Mouse (Mus musculus) hindbrain, embryonic 13.5 days (tissue): ENCODE results near the gene Bst2. TPM values are rescaled to one million over a fixed set of nuclear protein-coding genes. Genes with fewer than 3 reads are reported as not detected.
A peak's percentile ranks its signal among the peaks of the same experiment; 100 is the strongest.

Experiments
- ATAC-seq: fragments of 200-750 bp; cut with Nextera tagmentation; 2 replicates; pipeline ENCODE4 v1.8.0; 2017; ENCODE audit warnings: moderate TSS enrichment; ENCODE audit not compliant: low FRiP score
- H3K27ac ChIP-seq: fragments of 300-500 bp; sonication (generic); 2 replicates; pipeline ENCODE4 v1.5.1; 2015; ENCODE audit warnings: inconsistent platforms, mild to moderate bottlenecking, moderate library complexity
- H3K27me3 ChIP-seq: fragments of 300-500 bp; sonication (generic); 2 replicates; pipeline ENCODE4 v1.6.1; 2015; ENCODE audit warnings: mild to moderate bottlenecking, inconsistent platforms
- H3K36me3 ChIP-seq: fragments of 300-500 bp; sonication (generic); 2 replicates; pipeline ENCODE4 v1.6.1; 2015; ENCODE audit warnings: mild to moderate bottlenecking, inconsistent platforms
- H3K4me1 ChIP-seq: fragments of 300-500 bp; sonication (generic); replicated peaks from 2 replicates; pipeline ENCODE4 v1.6.1; 2015; ENCODE audit warnings: inconsistent platforms
- H3K4me2 ChIP-seq: fragments of 300-500 bp; sonication (generic); 2 replicates; pipeline ENCODE4 v1.6.1; 2015; ENCODE audit warnings: inconsistent platforms, mild to moderate bottlenecking, moderate library complexity
- H3K4me3 ChIP-seq: fragments of 300-500 bp; sonication (generic); 2 replicates; pipeline ENCODE4 v1.5.1; 2015; ENCODE audit warnings: mild to moderate bottlenecking, inconsistent platforms
- H3K9ac ChIP-seq: fragments of 300-500 bp; sonication (generic); 2 replicates; pipeline ENCODE4 v1.6.1; 2015; ENCODE audit warnings: mild to moderate bottlenecking, inconsistent platforms
- H3K9me3 ChIP-seq: fragments of 300-500 bp; sonication (generic); 2 replicates; pipeline ENCODE4 v1.6.1; 2016; ENCODE audit warnings: inconsistent platforms
- WGBS: fragments of 180-500 bp; shearing (Covaris S2); methylation state at CpG from one replicate; pipeline ENCODE4 v1.1.7; 2015; 5-methylcytosine and 5-hydroxymethylcytosine counted together
- polyA plus RNA-seq: library from polyadenylated mRNA; unstranded; fragments of >200 nt; fragmentation: Nextera tagmentation; extraction: Ambion mirVana; gene quantifications from 2 replicates; pipeline ENCODE4 v1.2.1, GENCODE M21; 2015

Bst2 gene
- polyA plus RNA-seq, 1 experiment from 2014 or later: 17.2 TPM

- ATAC-seq: no peak
- H3K36me3 ChIP-seq: no peaks in the 10 kb centered on the region
- WGBS: 4% methylated on average over 70 of the region's 70 CpGs
- peaks cover 96% of the 10 kb centered on the region for H3K27me3 ChIP-seq
- H3K4me1 ChIP-seq: peaks cover 18% of the 10 kb centered on the region
- H3K9ac ChIP-seq: peak within 1 kb of the TSS; percentile 39; the same call in 1 of the 2 replicates
- no peak within 1 kb of the TSS for H3K27ac ChIP-seq
- no peaks in the 10 kb centered on the region for H3K9me3 ChIP-seq
- H3K4me3 ChIP-seq: peak within 1 kb of the TSS; percentile 25
- peak within 1 kb of the TSS; percentile 45 for H3K4me2 ChIP-seq
Observed at GRCm38 (mm10) chr8:71558071-71558957, 21.1 kb upstream of the Bst2 start, which contains the start of gene Tmem221. Gene Tmem221, minus strand, starts transcription at chr8:71558871.

GRCm38 (mm10) chr8:71554644-71555043 is 17.4 kb upstream of the Bst2 start:
- Histone ChIP-seq H3K27ac (no peak overlapping the region), H3K27me3 (peaks cover 59% of the 10 kb centered on the region), H3K9me3 (no peaks in the 10 kb centered on the region), H3K4me2 (no peak overlapping the region), H3K36me3 (no peaks in the 10 kb centered on the region), H3K9ac (no peak overlapping the region), H3K4me3 (no peak overlapping the region), H3K4me1 (peaks cover 11% of the 10 kb centered on the region; the same call in 1 of the 2 replicates)
- WGBS: 95% methylated on average over 2 of the region's 2 CpGs
- ATAC-seq: no peak

- Histone ChIP-seq H3K4me1 (peaks cover 8% of the 10 kb centered on the region; the same call in 1 of the 2 replicates), H3K36me3 (0 out of 2 replicates have a peak, but pooled peaks cover 5% of the 10 kb centered on the region)
Observed at GRCm38 (mm10) chr8:71554001-71554400, 16.7 kb upstream of the Bst2 start.

GRCm38 (mm10) chr8:71552770-71553169 is 15.5 kb upstream of the Bst2 start:
- Histone ChIP-seq H3K9me3 (no peaks in the 10 kb centered on the region), H3K4me3 (no peak overlapping the region), H3K27me3 (peaks cover 41% of the 10 kb centered on the region), H3K9ac (no peak overlapping the region), H3K36me3 (peaks cover 15% of the 10 kb centered on the region), H3K27ac (no peak overlapping the region), H3K4me1 (no peaks in the 10 kb centered on the region), H3K4me2 (no peak overlapping the region)
- 78% methylated on average over 6 of the region's 6 CpGs for WGBS
- no peak for ATAC-seq

More at GRCm38 (mm10) chr8:71554001-71554400, 16.7 kb upstream of the Bst2 start:
- H3K27ac ChIP-seq: no peak overlapping the region
- peaks cover 53% of the 10 kb centered on the region for H3K27me3 ChIP-seq
- ATAC-seq: no peak
- no peak overlapping the region for H3K4me2 ChIP-seq
- WGBS: 67% methylated on average over 6 of the region's 6 CpGs
- H3K9me3 ChIP-seq: no peaks in the 10 kb centered on the region
- no peak overlapping the region for H3K9ac ChIP-seq
- no peak overlapping the region for H3K4me3 ChIP-seq

GRCm38 (mm10) chr8:71550754-71551153 is 13.5 kb upstream of the Bst2 start:
- peaks cover 21% of the 10 kb centered on the region for H3K27me3 ChIP-seq
- WGBS: 73% methylated on average over 7 of the region's 7 CpGs
- no peak for ATAC-seq
- H3K9ac ChIP-seq: no peak overlapping the region
- H3K9me3 ChIP-seq: no peaks in the 10 kb centered on the region
- H3K36me3 ChIP-seq: peaks cover 33% of the 10 kb centered on the region
- no peak overlapping the region for H3K4me2 ChIP-seq
- H3K27ac ChIP-seq: no peak overlapping the region
- H3K4me3 ChIP-seq: no peak overlapping the region
- H3K4me1 ChIP-seq: no peaks in the 10 kb centered on the region

DNA sequence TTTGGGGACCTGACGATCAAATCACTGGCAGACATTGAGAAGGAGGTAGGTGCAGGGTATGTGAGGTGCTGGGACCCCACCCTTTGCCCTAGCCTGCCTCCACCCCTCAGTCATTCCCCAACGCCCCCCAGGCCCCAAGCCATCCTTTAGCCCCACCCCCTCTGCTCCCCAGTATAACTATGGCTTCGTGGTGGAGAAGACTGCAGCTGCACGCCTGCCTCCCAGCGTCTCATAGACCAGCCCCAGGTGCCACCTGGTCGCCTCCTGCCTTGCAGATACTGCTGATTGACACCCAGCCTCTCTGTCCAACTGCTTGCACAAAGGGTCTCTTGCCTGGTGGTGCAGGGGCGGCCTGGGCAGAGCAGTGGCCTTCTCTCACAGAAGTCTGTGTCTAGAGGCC is 10.3 kb upstream of the Bst2 start:
- Histone ChIP-seq H3K27me3 (no peaks in the 10 kb centered on the region), H3K9me3 (no peaks in the 10 kb centered on the region), H3K4me1 (peaks cover 9% of the 10 kb centered on the region), H3K27ac (no peak overlapping the region), H3K4me3 (no peak overlapping the region), H3K9ac (no peak overlapping the region), H3K4me2 (no peak overlapping the region), H3K36me3 (peaks cover 41% of the 10 kb centered on the region)
- 86% methylated on average over 7 of the region's 7 CpGs for WGBS
- ATAC-seq: no peak

- WGBS: 92% methylated on average over 11 of the region's 11 CpGs
- Histone ChIP-seq H3K4me1 (peaks cover 9% of the 10 kb centered on the region), H3K36me3 (peaks cover 41% of the 10 kb centered on the region), H3K27ac (no peak overlapping the region), H3K9me3 (no peaks in the 10 kb centered on the region), H3K4me3 (no peak overlapping the region), H3K27me3 (no peaks in the 10 kb centered on the region), H3K4me2 (no peak overlapping the region), H3K9ac (no peak overlapping the region)
- no peak for ATAC-seq
Observed at GRCm38 (mm10) chr8:71545053-71545452, 7.8 kb upstream of the Bst2 start.

GRCm38 (mm10) chr8:71543755-71544154 is 6.5 kb upstream of the Bst2 start:
- Histone ChIP-seq H3K9ac (peak overlapping the region; percentile 91), H3K4me2 (peak overlapping the region; percentile 76), H3K27me3 (0 out of 2 replicates have a peak, but pooled peaks cover 4% of the 10 kb centered on the region)

DNA sequence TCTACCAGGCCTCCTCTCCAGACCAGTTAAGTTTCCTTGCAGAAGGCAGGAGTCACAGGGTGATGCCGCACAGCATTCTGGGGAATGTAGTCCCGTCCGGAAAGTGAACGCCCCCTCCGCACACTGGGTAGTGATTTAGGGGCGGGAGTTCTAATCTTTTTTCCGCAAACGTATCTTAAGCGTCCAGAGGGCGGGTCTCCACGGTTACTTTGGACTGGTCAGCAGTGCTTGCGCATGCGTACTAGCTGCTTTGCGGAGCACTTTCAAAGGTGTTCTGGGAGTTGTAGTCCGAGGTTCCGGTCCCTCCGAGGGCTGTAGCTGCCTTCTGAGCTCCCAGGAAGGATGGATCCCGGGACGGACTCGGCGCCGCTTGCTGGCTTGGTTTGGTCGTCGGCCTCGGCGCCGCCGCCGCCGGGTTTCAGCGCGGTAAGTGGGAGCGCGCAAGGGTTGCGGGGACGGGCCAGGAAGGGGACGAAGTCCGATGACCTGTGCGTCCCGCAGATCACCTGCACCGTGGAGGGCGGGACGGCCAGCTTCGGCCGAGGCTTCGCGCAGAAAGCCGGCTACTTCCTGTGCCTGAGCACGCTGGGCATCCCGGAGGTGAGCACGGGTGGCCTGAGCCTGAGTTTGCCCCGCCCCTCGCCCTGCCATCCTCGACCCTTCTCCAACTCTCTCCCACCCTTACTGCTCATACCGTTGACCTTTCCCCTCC is 5.5 kb upstream of the Bst2 start, which contains the start of gene Mvb12a:
Gene Mvb12a (plus strand): TSS at position 291 of the 712 bp plus-strand sequence.
- Histone ChIP-seq H3K9ac (peak within 1 kb of the TSS; percentile 91), H3K4me1 (peaks cover 9% of the 10 kb centered on the region), H3K4me2 (peak within 1 kb of the TSS; percentile 76), H3K36me3 (peaks cover 26% of the 10 kb centered on the region), H3K4me3 (peak within 1 kb of the TSS; percentile 87), H3K27ac (peak within 1 kb of the TSS; percentile 79), H3K9me3 (no peaks in the 10 kb centered on the region), H3K27me3 (peaks cover 13% of the 10 kb centered on the region)
- ATAC-seq: peak; percentile 94
- WGBS: under 1% methylated on average over 55 of the region's 55 CpGs

More at GRCm38 (mm10) chr8:71543755-71544154, 6.5 kb upstream of the Bst2 start:
- ATAC-seq: no peak
- H3K4me3 ChIP-seq: peak overlapping the region; percentile 87
- no peak overlapping the region for H3K27ac ChIP-seq
- H3K36me3 ChIP-seq: peaks cover 34% of the 10 kb centered on the region
- 90% methylated on average over 9 of the region's 9 CpGs for WGBS
- H3K4me1 ChIP-seq: peaks cover 9% of the 10 kb centered on the region
- H3K9me3 ChIP-seq: no peaks in the 10 kb centered on the region

DNA sequence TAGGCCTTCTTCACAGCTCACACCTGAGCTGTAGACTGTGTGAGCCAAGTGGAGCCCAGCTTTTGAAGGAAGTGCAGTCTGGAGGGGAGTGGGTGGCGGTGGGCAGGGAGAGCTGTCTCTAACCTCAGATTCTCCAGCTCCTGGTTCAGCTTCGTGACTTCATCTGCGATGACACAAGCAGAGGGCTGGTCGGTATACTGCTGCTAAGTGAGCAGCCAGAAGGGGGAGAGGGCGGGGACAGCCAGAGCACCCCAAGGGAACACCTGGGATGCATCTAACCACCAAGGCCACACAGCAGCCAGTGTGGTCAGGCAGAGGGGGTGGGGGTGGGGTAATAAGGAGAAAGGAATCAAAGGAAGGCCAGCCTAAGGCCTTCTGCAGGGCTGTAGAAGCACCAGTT is 1.6 kb downstream of the Bst2 start:
- Histone ChIP-seq H3K9me3 (no peaks in the 10 kb centered on the region), H3K4me2 (no peak overlapping the region), H3K27me3 (peaks cover 34% of the 10 kb centered on the region), H3K4me3 (no peak overlapping the region), H3K9ac (no peak overlapping the region), H3K36me3 (no peaks in the 10 kb centered on the region), H3K4me1 (peaks cover 10% of the 10 kb centered on the region), H3K27ac (no peak overlapping the region)
- WGBS: 68% methylated on average over 5 of the region's 5 CpGs
- no peak for ATAC-seq

DNA sequence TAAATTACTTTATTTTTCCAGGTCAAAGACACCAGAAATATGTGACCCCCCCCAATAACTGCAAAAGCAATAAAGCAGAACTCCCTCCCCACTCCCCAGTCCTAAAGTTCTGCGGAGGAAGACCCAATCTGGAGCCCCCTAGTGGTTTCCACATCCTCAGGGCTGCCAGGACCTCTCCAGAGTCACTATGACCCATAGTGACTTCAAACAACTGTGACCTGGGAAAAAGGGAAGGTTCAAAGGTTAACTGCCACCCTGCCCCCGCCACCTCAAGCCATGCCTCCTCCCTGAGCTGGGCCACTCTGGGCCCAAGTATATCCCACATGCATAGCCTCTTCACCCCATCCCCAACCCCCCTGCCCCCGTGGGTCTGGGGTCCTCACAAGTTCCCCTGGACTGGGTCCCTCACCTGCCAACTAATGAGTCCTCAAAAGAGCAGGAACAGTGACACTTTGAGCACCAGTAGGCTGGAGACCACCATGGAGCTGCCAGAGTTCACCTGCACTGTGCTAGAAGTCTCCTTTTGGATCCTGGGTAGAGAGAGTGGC is 2.9 kb downstream of the Bst2 start:
- no peak overlapping the region for H3K9ac ChIP-seq
- no peak overlapping the region for H3K4me2 ChIP-seq
- H3K9me3 ChIP-seq: no peaks in the 10 kb centered on the region
- H3K4me3 ChIP-seq: no peak overlapping the region
- WGBS: 34% methylated on average over 3 of the region's 3 CpGs
- H3K27ac ChIP-seq: no peak overlapping the region
- ATAC-seq: no peak
- peaks cover 34% of the 10 kb centered on the region for H3K27me3 ChIP-seq
- peaks cover 10% of the 10 kb centered on the region for H3K4me1 ChIP-seq
- no peaks in the 10 kb centered on the region for H3K36me3 ChIP-seq
